Mouse (Mus musculus): ENCODE data around the gene Setdb1. TPM values are rescaled to one million over a fixed set of nuclear protein-coding genes. Genes with fewer than 3 reads are reported as not detected.

Gene Setdb1
- polyA plus RNA-seq, 1 experiment from 2014 or later, result 23.8 TPM

Other genes starting within 250 kb of the Setdb1 start
- 86.1 and 93.6 TPM in 2 replicates for gene Vps72, start 246.2 kb downstream of the Setdb1 start, polyA plus RNA-seq (2015; fragmentation: Nextera tagmentation; extraction: Ambion mirVana)
- 1.6 and 1.8 TPM in 2 replicates for gene Tmod4, start 232.7 kb downstream of the Setdb1 start, polyA plus RNA-seq (2015; fragmentation: Nextera tagmentation; extraction: Ambion mirVana)
- gene Scnm1, start 223.2 kb downstream of the Setdb1 start, polyA plus RNA-seq (2015; fragmentation: Nextera tagmentation; extraction: Ambion mirVana), result 77.4 and 81.3 TPM in 2 replicates
- 21.1 and 23.4 TPM in 2 replicates for gene Lysmd1, start 223.1 kb downstream of the Setdb1 start, polyA plus RNA-seq (2015; fragmentation: Nextera tagmentation; extraction: Ambion mirVana)
- gene Tnfaip8l2, start 214.8 kb downstream of the Setdb1 start, polyA plus RNA-seq (2015; fragmentation: Nextera tagmentation; extraction: Ambion mirVana), result 39.0 and 41.2 TPM in 2 replicates
- gene Sema6c, start 196.7 kb downstream of the Setdb1 start, polyA plus RNA-seq (2015; fragmentation: Nextera tagmentation; extraction: Ambion mirVana), result 1.1 and 1.4 TPM in 2 replicates
- 9.3 and 13.8 TPM in 2 replicates for gene Gabpb2, start 139.3 kb downstream of the Setdb1 start, polyA plus RNA-seq (2015; fragmentation: Nextera tagmentation; extraction: Ambion mirVana)
- gene Cdc42se1, start 128.5 kb downstream of the Setdb1 start, polyA plus RNA-seq (2015; fragmentation: Nextera tagmentation; extraction: Ambion mirVana), result 167 and 178 TPM in 2 replicates
- gene Mllt11, start 125.0 kb downstream of the Setdb1 start, polyA plus RNA-seq (2015; fragmentation: Nextera tagmentation; extraction: Ambion mirVana), result 14.0 and 15.7 TPM in 2 replicates
- gene Gm128, start 115.6 kb downstream of the Setdb1 start, polyA plus RNA-seq (2015; fragmentation: Nextera tagmentation; extraction: Ambion mirVana), result 0.32 and 0.39 TPM in 2 replicates
- gene Bnipl, start 106.0 kb downstream of the Setdb1 start, polyA plus RNA-seq (2015; fragmentation: Nextera tagmentation; extraction: Ambion mirVana), result 0.35 and 0.40 TPM in 2 replicates
- gene Mindy1, start 75.9 kb downstream of the Setdb1 start, polyA plus RNA-seq (2015; fragmentation: Nextera tagmentation; extraction: Ambion mirVana), result 20.1 and 22.8 TPM in 2 replicates
- gene Prune1, start 75.1 kb downstream of the Setdb1 start, polyA plus RNA-seq (2015; fragmentation: Nextera tagmentation; extraction: Ambion mirVana), result 9.0 and 10.1 TPM in 2 replicates
- gene Anxa9, start 50.0 kb downstream of the Setdb1 start, polyA plus RNA-seq (2015; fragmentation: Nextera tagmentation; extraction: Ambion mirVana), result 0.50 and 0.73 TPM in 2 replicates
- 120 and 126 TPM in 2 replicates for gene Cers2, start 42.4 kb downstream of the Setdb1 start, polyA plus RNA-seq (2015; fragmentation: Nextera tagmentation; extraction: Ambion mirVana)
- gene 4930558C23Rik, start 45.6 kb upstream of the Setdb1 start, polyA plus RNA-seq (2015; fragmentation: Nextera tagmentation; extraction: Ambion mirVana), result not detected in 2 replicates
- gene Arnt, start 77.2 kb upstream of the Setdb1 start, polyA plus RNA-seq (2015; fragmentation: Nextera tagmentation; extraction: Ambion mirVana), result 19.7 and 20.2 TPM in 2 replicates
- gene Ctsk, start 142.1 kb upstream of the Setdb1 start, polyA plus RNA-seq (2015; fragmentation: Nextera tagmentation; extraction: Ambion mirVana), result 4.4 and 4.5 TPM in 2 replicates
- 78.1 and 79.8 TPM in 2 replicates for gene Ctss, start 169.6 kb upstream of the Setdb1 start, polyA plus RNA-seq (2015; fragmentation: Nextera tagmentation; extraction: Ambion mirVana)
- gene Hormad1, start 202.5 kb upstream of the Setdb1 start, polyA plus RNA-seq (2015; fragmentation: Nextera tagmentation; extraction: Ambion mirVana), result 0.13 TPM in 1 of 2 replicates, not detected in the other
- gene Golph3l, start 231.7 kb upstream of the Setdb1 start, polyA plus RNA-seq (2015; fragmentation: Nextera tagmentation; extraction: Ambion mirVana), result 33.4 and 35.9 TPM in 2 replicates